Mouse (Mus musculus): Measurements from ENCODE around the gene Fer1l5. TPM values are rescaled to one million over a fixed set of nuclear protein-coding genes. Genes with fewer than 3 reads are reported as not detected.
A peak's percentile ranks its signal among the peaks of the same experiment; 100 is the strongest.

Fer1l5 gene
- polyA plus RNA-seq, 1 experiment from 2014 or later: 1.8 TPM

DNA sequence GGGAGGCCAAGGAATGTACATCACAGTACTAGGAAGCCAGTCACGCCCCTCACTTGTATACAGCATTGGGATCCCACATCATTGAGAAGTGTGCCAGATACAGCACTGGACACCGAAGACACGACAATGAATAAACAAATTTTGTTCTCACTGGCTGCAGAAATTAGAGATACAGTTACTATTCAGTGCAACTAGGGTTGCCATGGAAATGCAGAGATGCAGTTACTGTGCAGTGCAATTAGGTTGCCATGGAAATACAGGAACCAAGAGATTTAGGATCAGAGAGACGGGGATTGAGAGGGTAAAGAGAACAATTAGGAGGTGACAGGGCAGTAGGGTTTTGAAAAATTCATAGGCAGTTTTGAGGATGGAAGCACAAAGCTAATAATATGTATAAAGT is 29.4 kb downstream of the Fer1l5 start:
- H3K27ac ChIP-seq: no peak overlapping the region
- H3K36me3 ChIP-seq (replicated peaks; ENCODE audit: control insufficient read depth, insufficient read depth): no peaks in the 10 kb centered on the region
- no peak overlapping the region for H3K9ac ChIP-seq
- 42% methylated on average over 4 of the region's 4 CpGs for WGBS
- H3K4me2 ChIP-seq (replicated peaks): no peak overlapping the region
- no peaks in the 10 kb centered on the region for H3K27me3 ChIP-seq (ENCODE audit: control insufficient read depth, insufficient read depth, low read length)
- H3K9me3 ChIP-seq (ENCODE audit: control insufficient read depth, low read length): no peaks in the 10 kb centered on the region
- ATAC-seq (ENCODE audit: low FRiP score) (peak; percentile 81), DNase-seq (ENCODE audit: low spot score) (peak; percentile 63)
- H3K4me3 ChIP-seq (replicated peaks; ENCODE audit: low read length): no peak overlapping the region
- peaks cover 13% of the 10 kb centered on the region for H3K4me1 ChIP-seq (replicated peaks; ENCODE audit: control insufficient read depth, insufficient read depth, low read length)

DNA sequence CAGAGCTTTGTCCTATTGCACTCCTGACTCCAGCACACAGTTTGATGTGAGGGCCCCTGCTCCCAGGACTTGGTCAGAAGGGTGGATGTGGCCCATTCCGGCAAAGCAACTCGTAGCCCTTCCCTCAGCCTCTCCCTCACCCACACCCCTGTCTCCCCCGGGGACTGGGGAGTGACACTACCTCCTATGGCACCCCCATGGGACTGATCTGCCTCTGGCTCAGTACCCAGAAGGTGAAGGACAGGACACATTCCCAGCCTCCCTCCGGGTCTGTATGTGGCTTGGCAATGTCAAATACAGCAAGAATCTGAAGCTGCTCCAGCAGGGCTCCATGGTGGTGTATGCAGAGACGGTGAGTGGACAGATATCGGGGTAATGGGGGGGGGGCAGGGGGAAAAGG is 32.4 kb downstream of the Fer1l5 start:
- Histone ChIP-seq H3K4me1 (replicated peaks; ENCODE audit: control insufficient read depth, insufficient read depth, low read length) (peaks cover 13% of the 10 kb centered on the region), H3K27me3 (ENCODE audit: control insufficient read depth, insufficient read depth, low read length) (no peaks in the 10 kb centered on the region), H3K9me3 (ENCODE audit: control insufficient read depth, low read length) (no peaks in the 10 kb centered on the region), H3K4me3 (replicated peaks; ENCODE audit: low read length) (no peak overlapping the region), H3K36me3 (replicated peaks; ENCODE audit: control insufficient read depth, insufficient read depth) (no peaks in the 10 kb centered on the region), H3K27ac (no peak overlapping the region), H3K4me2 (replicated peaks) (no peak overlapping the region), H3K9ac (no peak overlapping the region)
- DNase-seq (ENCODE audit: low spot score) (no peak), ATAC-seq (ENCODE audit: low FRiP score) (no peak)
- WGBS: 85% methylated on average over 6 of the region's 6 CpGs

DNA sequence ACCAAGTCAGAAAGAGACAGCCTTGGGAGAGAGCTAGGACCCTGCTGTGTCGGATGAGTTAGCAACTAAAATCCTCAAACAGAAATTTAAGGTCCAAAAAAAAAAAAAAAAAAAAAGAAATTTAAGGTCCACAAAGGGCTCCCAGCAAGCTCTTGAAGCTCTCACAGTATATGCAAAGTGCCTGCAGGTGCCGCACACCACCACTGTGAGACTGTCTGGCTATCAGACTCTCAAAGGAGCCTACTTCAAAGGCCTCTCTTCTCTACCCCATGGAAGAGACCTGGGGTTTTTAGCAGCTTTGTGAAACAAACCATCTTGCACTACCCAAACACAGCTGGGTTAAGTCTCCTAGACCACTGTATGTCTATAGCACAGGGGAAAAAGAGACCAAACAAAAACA is 57.4 kb downstream of the Fer1l5 start:
- WGBS: 98% methylated on average over 2 of the region's 2 CpGs
- Histone ChIP-seq H3K4me1 (replicated peaks; ENCODE audit: control insufficient read depth, insufficient read depth, low read length) (no peaks in the 10 kb centered on the region), H3K27me3 (ENCODE audit: control insufficient read depth, insufficient read depth, low read length) (no peaks in the 10 kb centered on the region), H3K9ac (no peak overlapping the region), H3K9me3 (ENCODE audit: control insufficient read depth, low read length) (no peaks in the 10 kb centered on the region), H3K27ac (no peak overlapping the region), H3K4me2 (replicated peaks) (no peak overlapping the region), H3K4me3 (replicated peaks; ENCODE audit: low read length) (no peak overlapping the region), H3K36me3 (replicated peaks; ENCODE audit: control insufficient read depth, insufficient read depth) (peaks cover 96% of the 10 kb centered on the region)
- ATAC-seq (ENCODE audit: low FRiP score) (no peak), DNase-seq (ENCODE audit: low spot score) (no peak)

- H3K27me3 ChIP-seq (ENCODE audit: control insufficient read depth, insufficient read depth, low read length): no peaks in the 10 kb centered on the region
- DNase-seq (ENCODE audit: low spot score) (no peak), ATAC-seq (ENCODE audit: low FRiP score) (no peak)
- no peaks in the 10 kb centered on the region for H3K4me1 ChIP-seq (replicated peaks; ENCODE audit: control insufficient read depth, insufficient read depth, low read length)
- 87% methylated on average over 4 of the region's 4 CpGs for WGBS
- H3K9ac ChIP-seq: no peak overlapping the region
- no peaks in the 10 kb centered on the region for H3K9me3 ChIP-seq (ENCODE audit: control insufficient read depth, low read length)
- H3K36me3 ChIP-seq (replicated peaks; ENCODE audit: control insufficient read depth, insufficient read depth): peaks cover 96% of the 10 kb centered on the region
- H3K4me2 ChIP-seq (replicated peaks): no peak overlapping the region
- H3K4me3 ChIP-seq (replicated peaks; ENCODE audit: low read length): no peak overlapping the region
- H3K27ac ChIP-seq: no peak overlapping the region
These were observed 60.9 kb downstream of the Fer1l5 start for GRCm38 (mm10) chr1:36432999-36433398.

- no peak for DNase-seq (ENCODE audit: low spot score)
- Histone ChIP-seq H3K27ac (no peak overlapping the region), H3K4me2 (replicated peaks) (no peak overlapping the region), H3K36me3 (replicated peaks; ENCODE audit: control insufficient read depth, insufficient read depth) (peaks cover 96% of the 10 kb centered on the region), H3K4me3 (replicated peaks; ENCODE audit: low read length) (no peak overlapping the region), H3K9ac (no peak overlapping the region), H3K9me3 (ENCODE audit: control insufficient read depth, low read length) (no peaks in the 10 kb centered on the region), H3K4me1 (replicated peaks; ENCODE audit: control insufficient read depth, insufficient read depth, low read length) (no peaks in the 10 kb centered on the region), H3K27me3 (ENCODE audit: control insufficient read depth, insufficient read depth, low read length) (no peaks in the 10 kb centered on the region)
- no peak for ATAC-seq (ENCODE audit: low FRiP score)
- 93% methylated on average over 3 of the region's 3 CpGs for whole genome bisulfite sequencing
These were observed 61.5 kb downstream of the Fer1l5 start for GRCm38 (mm10) chr1:36433616-36434015.

DNA sequence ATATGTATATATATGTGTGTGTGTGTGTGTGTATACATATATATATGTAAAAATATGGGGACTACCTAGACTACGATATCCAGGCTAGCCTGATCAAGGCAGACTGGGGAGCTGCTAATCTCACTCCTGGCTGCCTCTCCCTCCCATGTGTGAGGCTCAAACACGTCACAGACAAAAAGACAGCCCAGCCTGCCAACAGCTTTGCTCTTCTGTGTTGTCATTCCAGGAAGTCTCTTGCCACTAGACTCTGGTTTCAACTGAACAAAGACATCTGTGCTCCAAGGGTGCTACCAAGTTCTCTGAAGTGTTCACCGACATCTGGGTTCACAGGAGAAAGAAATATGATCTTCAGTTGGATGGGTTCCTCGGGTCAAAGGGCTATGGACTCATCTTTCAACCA is 63.0 kb downstream of the Fer1l5 start:
- Histone ChIP-seq H3K27me3 (ENCODE audit: control insufficient read depth, insufficient read depth, low read length) (no peaks in the 10 kb centered on the region), H3K4me2 (replicated peaks) (no peak overlapping the region), H3K4me1 (replicated peaks; ENCODE audit: control insufficient read depth, insufficient read depth, low read length) (no peaks in the 10 kb centered on the region), H3K9ac (no peak overlapping the region), H3K9me3 (ENCODE audit: control insufficient read depth, low read length) (no peaks in the 10 kb centered on the region), H3K36me3 (replicated peaks; ENCODE audit: control insufficient read depth, insufficient read depth) (peaks cover 96% of the 10 kb centered on the region), H3K4me3 (replicated peaks; ENCODE audit: low read length) (no peak overlapping the region), H3K27ac (no peak overlapping the region)
- no peak for ATAC-seq (ENCODE audit: low FRiP score)
- no peak for DNase-seq (ENCODE audit: low spot score)
- 89% methylated on average over 4 of the region's 4 CpGs for WGBS

- Histone ChIP-seq H3K36me3 (replicated peaks; ENCODE audit: control insufficient read depth, insufficient read depth) (peaks cover 90% of the 10 kb centered on the region), H3K4me3 (replicated peaks; ENCODE audit: low read length) (no peak overlapping the region)
These were observed 64.4 kb downstream of the Fer1l5 start for GRCm38 (mm10) chr1:36436515-36436914.

DNA sequence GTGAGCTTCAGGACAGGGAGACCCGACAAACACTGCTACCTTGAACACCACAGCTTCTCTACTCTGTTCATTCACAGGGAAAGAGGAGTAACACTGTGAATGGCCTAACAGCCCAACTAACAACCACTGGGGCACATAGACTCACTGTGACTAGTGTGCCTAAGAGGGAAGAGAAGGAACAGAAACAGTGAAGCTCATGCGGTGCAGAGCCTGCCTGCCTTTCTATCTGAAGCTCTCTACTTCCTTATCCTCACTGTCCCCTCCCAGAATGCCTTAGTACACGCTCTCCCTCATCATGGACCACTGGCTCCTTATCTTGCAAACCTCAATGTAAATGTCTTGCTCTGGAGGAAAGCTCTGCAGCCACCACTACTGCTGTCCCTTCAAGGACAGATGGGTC is 65.1 kb downstream of the Fer1l5 start:
- Histone ChIP-seq H3K4me1 (replicated peaks; ENCODE audit: control insufficient read depth, insufficient read depth, low read length) (no peaks in the 10 kb centered on the region), H3K9ac (no peak overlapping the region), H3K4me3 (replicated peaks; ENCODE audit: low read length) (no peak overlapping the region), H3K9me3 (ENCODE audit: control insufficient read depth, low read length) (no peaks in the 10 kb centered on the region), H3K36me3 (replicated peaks; ENCODE audit: control insufficient read depth, insufficient read depth) (peaks cover 86% of the 10 kb centered on the region), H3K4me2 (replicated peaks) (no peak overlapping the region), H3K27ac (no peak overlapping the region), H3K27me3 (ENCODE audit: control insufficient read depth, insufficient read depth, low read length) (no peaks in the 10 kb centered on the region)
- ATAC-seq (ENCODE audit: low FRiP score) (no peak), DNase-seq (ENCODE audit: low spot score) (no peak)
- WGBS: 95% methylated on average over 3 of the region's 3 CpGs

More at GRCm38 (mm10) chr1:36436515-36436914, 64.4 kb downstream of the Fer1l5 start:
- ATAC-seq (ENCODE audit: low FRiP score) (no peak), DNase-seq (ENCODE audit: low spot score) (no peak)
- no peaks in the 10 kb centered on the region for H3K4me1 ChIP-seq (replicated peaks; ENCODE audit: control insufficient read depth, insufficient read depth, low read length)
- H3K9me3 ChIP-seq (ENCODE audit: control insufficient read depth, low read length): no peaks in the 10 kb centered on the region
- H3K27me3 ChIP-seq (ENCODE audit: control insufficient read depth, insufficient read depth, low read length): no peaks in the 10 kb centered on the region
- no peak overlapping the region for H3K4me2 ChIP-seq (replicated peaks)
- WGBS: 97% methylated on average over 6 of the region's 6 CpGs
- H3K9ac ChIP-seq: no peak overlapping the region
- no peak overlapping the region for H3K27ac ChIP-seq

- Histone ChIP-seq H3K36me3 (replicated peaks; ENCODE audit: control insufficient read depth, insufficient read depth) (peaks cover 57% of the 10 kb centered on the region), H3K4me2 (replicated peaks) (no peak overlapping the region), H3K4me1 (replicated peaks; ENCODE audit: control insufficient read depth, insufficient read depth, low read length) (0 out of 2 replicates have a peak, but pooled peaks cover 6% of the 10 kb centered on the region), H3K9ac (no peak overlapping the region), H3K9me3 (ENCODE audit: control insufficient read depth, low read length) (no peaks in the 10 kb centered on the region), H3K27ac (no peak overlapping the region), H3K27me3 (ENCODE audit: control insufficient read depth, insufficient read depth, low read length) (no peaks in the 10 kb centered on the region), H3K4me3 (replicated peaks; ENCODE audit: low read length) (no peak overlapping the region)
- DNase-seq (ENCODE audit: low spot score) (no peak), ATAC-seq (ENCODE audit: low FRiP score) (no peak)
- WGBS: 75% methylated on average over 4 of the region's 4 CpGs
These were observed 69.0 kb downstream of the Fer1l5 start for GRCm38 (mm10) chr1:36441101-36441500.
